Mouse (Mus musculus) adrenal gland (tissue): ENCODE measurements around the gene Rnf213.

Source experiments
- intact Hi-C: fragments of 180-260 bp; cut with DNase I; formaldehyde crosslinking; loops from one replicate; pipeline ENCODE4 v1.15.1; 2025

Rnf213 gene

GRCm38 (mm10) chr11:119434316-119434715 lies 41.4 kb downstream of the Rnf213 start:
- intact Hi-C loops, result no loop called here

DNA sequence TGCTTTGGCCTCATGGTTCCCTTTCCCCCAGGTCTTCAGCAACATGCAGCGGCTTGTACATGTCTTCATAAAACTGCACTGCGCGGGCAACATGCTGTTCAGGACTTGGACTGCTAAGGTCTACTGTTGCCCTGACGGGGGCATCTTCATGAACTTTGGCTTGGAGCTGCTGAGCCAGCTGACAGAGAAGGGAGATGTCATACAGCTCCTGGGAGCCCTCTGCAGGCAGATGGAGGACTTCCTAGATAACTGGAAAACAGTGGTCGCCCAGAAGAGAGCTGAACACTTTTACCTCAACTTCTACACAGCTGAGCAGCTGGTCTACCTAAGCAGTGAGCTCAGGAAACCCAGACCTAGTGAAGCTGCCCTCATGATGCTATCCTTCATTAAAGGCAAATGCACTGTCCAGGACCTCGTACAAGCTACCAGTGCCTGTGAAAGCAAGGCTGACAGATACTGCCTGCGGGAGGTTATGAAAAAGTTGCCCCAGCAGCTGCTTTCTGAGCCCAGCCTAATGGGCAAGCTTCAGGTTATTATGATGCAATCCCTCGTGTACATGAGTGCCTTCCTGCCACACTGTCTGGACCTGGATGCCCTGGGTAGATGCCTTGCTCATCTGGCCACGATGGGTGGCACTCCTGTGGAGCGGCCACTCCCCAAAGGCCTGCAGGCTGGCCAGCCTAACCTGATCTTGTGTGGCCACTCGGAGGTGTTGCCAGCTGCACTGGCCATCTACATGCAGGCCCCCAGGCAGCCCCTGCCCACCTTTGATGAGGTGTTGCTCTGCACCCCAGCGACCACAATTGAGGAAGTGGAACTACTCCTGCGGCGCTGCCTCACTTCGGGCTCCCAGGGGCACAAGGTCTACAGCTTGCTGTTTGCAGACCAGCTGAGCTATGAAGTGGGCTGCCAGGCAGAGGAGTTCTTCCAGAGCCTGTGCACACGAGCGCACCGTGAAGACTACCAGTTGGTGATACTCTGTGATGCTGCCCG lies 43.3 kb downstream of the Rnf213 start:
- intact Hi-C loops, result no loop called here

DNA sequence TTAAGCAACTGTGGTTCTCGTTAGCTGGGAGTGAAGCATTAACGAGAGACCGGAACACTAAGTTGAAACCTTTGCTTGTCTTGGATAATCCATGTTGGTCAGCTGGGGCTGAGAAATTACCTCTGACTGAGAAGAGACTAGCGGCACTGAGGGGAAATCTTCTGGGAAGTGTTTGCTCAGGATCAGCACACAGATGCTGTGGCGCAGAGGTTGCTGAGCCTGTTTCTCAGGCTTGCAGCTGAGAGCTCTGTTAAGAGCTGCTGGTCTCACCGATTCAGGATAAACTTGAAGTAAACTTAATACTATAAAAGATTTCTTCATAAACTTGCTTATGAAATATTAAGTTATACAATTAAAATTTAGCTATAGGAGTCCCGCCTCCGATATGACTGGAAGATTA lies 45.9 kb downstream of the Rnf213 start:
- intact Hi-C loops, result no loop called here

- intact Hi-C loops, result no loop called here
Measured at GRCm38 (mm10) chr11:119442199-119442598, 49.3 kb downstream of the Rnf213 start.

DNA sequence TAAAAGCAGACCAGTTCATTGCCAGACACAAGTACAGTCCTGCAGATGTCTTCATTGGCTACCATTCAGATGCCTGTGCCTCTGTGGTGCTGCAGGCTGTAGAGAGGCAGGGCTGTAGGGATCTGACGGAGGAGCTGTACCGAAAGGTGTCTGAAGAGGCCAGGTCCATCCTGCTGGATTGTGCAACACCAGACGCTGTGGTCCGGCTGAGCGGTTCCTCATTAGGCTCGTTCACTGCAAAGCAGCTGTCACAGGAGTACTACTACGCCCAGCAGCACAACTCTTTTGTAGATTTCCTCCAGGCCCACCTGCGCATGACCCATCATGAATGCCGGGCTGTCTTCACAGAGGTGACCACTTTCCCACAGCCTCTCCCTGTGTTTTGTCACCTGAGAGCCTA lies 50.5 kb downstream of the Rnf213 start:
- intact Hi-C loops, result no loop called here

- intact Hi-C loops, result no loop called here
Measured at GRCm38 (mm10) chr11:119456097-119456496, 63.2 kb downstream of the Rnf213 start.

DNA sequence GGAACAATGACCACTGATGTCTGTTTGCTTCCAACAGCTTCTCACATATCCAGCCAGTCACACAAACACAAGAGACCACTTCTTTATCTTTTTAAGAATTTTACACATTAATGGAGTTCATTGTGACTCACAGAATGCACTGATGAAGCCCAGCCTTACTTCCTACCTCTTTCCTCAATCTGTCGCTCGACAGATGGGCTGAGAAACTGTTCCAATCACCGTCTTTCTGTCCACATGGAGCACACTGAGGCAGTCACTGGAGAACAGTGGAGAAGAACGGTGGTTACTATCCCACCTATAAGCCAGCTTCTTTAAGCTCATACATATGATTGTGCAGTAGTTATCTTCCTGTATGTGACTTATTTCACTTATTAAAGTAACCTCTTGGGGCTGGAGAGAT lies 85.0 kb downstream of the Rnf213 start:
- intact Hi-C loops, result no loop called here

- intact Hi-C loops, result no loop called here
Measured at GRCm38 (mm10) chr11:119490861-119491689, 98.2 kb downstream of the Rnf213 start, which contains the start of gene Endov. TSS of gene Endov (plus strand) at chr11:119491347.

GRCm38 (mm10) chr11:119491690-119492087 lies 98.8 kb downstream of the Rnf213 start:
- intact Hi-C loops, result no loop called here

DNA sequence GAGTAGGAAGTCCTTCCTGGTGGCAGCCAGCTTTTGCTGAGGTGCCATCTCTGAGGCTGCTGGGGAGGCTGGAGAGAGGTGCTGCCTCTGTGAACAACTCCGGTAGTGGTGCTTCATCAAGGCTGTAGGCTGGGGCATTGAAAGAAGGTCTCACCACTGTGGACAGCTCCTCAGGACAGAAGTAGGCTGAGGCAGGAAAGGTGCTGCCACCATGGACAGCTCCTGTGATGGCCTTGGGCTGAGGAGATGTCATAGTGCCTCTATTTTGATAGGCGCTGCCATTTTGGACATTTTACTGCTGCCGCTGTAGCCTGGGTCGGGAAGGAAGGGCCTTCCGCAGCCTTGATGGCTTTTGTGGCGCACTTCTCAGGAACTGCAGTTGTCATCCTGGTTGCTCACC lies 99.9 kb downstream of the Rnf213 start:
- intact Hi-C loops, result no loop called here

- intact Hi-C loops, result no loop called here
Measured at GRCm38 (mm10) chr11:119493516-119493915, 100.6 kb downstream of the Rnf213 start.

- intact Hi-C loops, result no loop called here
Measured at GRCm38 (mm10) chr11:119496147-119496546, 103.2 kb downstream of the Rnf213 start.

- intact Hi-C loops, result no loop called here
Measured at GRCm38 (mm10) chr11:119497451-119497850, 104.6 kb downstream of the Rnf213 start.

DNA sequence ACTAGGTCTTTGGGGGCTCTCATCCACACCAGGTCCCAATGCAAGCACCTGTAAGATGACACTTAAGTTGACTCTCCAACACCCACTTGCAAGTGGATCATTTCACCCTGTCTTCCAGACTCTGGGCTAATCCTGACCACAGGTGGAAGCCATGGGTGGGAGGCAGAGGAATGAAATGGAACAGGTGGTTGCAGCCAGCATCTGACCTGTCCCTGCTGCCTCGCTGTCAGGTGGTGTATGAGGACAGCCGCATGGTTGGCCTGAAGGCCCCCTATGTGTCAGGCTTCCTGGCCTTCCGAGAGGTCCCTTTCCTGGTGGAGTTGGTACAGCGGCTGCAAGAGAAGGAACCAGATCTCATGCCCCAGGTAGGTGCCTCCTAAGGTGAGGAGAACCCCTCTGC lies 106.4 kb downstream of the Rnf213 start:
- intact Hi-C loops, result no loop called here

GRCm38 (mm10) chr11:119500011-119500410 lies 107.1 kb downstream of the Rnf213 start:
- intact Hi-C loops, result loop anchor here (5.0 to 10.0 kb wide), 3 partner anchors 122 to 402 kb away; no protein-coding TSS in a partner anchor

GRCm38 (mm10) chr11:119503675-119504074 lies 110.8 kb downstream of the Rnf213 start:
- intact Hi-C loops, result loop anchor here (5.0 to 10.0 kb wide), 3 partner anchors 119 to 399 kb away; no protein-coding TSS in a partner anchor

GRCm38 (mm10) chr11:119506386-119506785 lies 113.5 kb downstream of the Rnf213 start:
- intact Hi-C loops, result loop anchor here (10.0 kb wide), 1 partner anchor 218 kb away; no protein-coding TSS in a partner anchor

DNA sequence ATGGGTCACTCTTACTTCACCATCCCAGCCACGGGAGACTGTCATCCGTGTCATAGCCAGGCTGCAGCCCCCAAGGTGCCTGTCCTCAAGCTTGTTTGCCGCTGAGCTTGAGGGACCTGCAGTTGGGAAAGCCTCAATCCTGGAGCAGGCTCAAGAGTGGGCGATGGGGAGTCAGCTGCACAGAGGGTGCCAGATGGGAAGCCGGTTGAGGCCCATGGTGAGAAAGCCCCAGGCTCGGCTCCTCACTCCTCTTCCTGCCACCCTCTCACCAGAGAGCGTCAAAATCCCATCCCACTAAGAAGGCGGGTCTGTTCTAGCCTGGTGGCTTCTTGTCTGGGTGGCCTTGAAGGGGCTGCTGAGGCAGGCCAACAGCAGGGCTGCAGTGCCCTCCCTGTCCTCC lies 114.9 kb downstream of the Rnf213 start:
- intact Hi-C loops, result loop anchor here (10.0 kb wide), 1 partner anchor 217 kb away; no protein-coding TSS in a partner anchor

DNA sequence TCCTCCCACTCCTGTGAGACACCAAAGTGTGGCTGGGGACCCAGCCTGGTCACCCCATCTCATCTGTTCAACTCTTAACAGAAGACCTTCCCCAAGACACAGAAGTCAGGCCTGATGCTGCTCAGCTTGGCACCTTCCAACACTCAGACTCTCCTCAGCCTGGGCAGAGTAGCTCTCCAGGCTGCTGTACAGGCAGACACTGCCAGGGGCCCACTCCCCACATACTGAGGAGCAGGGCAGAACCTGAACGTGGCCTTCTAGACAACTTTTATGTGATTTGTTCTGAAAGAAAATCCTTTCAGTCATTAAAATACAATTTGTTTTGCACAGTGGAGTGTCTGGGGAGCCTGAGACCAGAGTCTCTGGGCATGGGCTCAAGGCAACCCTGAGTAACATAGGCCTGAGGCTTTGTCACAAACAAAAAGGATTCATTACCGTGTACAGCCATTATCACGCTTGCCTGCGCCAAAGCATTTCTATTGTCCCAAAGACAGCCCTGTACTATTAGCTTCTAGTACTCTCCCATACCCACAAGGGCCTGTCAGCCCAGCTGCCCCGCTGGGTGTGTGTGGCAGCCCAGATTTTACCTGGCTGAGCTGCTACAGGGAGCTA lies 116.4 kb downstream of the Rnf213 start:
- intact Hi-C loops, result loop anchor here (10.0 kb wide), 1 partner anchor 216 kb away; no protein-coding TSS in a partner anchor

DNA sequence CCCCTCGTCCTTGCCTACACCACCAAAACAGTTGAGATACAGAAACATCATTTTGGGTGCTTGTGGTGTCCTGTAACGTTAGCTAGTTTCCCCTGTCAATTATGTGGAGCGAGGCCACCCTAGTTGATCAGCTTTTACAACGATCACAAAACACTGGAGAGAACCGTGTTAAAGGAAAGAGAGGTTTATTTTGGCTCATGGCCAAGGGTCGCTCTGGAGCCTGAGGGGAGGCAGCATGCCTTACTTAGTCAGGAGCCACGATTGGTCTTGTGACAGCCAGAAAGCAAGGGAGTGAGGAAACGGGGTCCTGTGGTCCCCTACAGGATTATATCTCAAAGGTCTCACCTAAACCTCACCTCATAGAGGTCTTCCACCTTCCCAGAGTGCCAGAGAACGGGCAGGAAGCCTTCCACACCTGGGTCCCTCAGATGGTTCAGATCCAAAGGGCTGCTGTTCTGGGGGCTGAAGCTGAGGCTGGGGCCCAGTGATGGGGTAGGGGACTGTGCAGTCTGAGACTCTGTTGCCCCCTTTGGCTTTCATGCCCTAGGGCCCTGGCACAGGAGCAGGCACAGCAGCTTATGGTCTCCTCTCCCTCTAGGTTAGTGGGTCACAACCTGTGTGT lies 120.2 kb downstream of the Rnf213 start:
- intact Hi-C loops, result no loop called here
